Mouse (Mus musculus): Measurements from ENCODE around the gene Pth2r.

Gene Pth2r

DNA sequence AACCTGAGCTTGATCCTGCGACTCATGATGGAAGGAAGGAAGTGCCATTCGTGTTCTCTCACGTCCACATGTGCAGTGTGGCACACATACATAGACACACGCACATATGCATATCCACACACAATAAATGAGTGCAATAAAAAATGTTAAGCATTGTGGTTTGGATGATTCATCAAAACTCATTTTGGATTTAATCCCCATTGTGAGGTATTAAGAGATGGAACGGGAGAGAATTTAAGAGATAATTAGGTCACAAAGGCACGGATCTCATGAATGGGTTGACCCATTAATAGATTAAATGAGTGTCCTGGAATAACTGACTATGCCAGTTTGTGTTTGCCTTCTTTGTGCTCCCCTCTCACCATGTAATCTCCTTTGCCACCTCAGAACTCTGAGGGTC lies at the start of gene Pth2r:
Gene Pth2r, plus strand, starts transcription at position 301 of the 400 bp plus-strand sequence.
- DNase-seq: no peak

DNA sequence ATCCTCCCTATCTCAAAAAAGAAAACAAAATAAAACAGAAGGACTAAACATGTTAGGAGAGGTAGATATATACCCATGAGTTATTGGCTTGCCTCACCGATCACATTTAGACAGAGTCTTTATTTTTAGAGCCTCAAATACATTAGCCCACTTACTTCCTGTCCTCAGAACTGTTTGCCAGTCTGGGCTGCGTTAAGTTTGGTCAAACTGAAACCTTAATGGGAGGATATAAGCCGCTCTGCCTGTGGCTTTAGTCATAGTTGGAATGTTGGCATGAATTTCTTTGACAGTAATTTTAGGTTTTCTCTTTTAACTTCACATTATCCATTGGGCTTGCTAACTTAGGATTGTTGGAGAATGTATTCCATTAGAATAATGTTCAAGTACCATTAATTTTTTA lies 44.1 kb upstream of the Pth2r start:
- no peak for DNase-seq

DNA sequence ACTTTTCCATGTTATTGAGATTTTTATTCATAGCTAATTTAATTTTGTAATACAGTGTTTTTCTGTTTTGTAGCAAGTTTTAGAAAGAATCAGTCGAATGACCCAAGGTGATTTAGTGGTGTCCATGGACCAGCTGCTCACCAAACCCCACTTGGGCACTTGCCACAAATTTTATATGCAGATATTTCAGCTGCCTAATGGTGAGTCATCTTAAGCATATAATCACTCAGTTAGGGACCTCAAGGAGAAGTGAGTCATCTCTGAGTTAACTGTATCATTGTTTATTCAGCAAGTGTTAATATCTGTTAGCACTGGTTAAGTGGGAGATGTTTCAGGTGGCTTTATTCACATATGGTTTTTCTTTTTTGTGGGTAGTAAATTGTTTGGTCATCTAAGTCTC lies 36.2 kb upstream of the Pth2r start:
- no peak for DNase-seq

DNA sequence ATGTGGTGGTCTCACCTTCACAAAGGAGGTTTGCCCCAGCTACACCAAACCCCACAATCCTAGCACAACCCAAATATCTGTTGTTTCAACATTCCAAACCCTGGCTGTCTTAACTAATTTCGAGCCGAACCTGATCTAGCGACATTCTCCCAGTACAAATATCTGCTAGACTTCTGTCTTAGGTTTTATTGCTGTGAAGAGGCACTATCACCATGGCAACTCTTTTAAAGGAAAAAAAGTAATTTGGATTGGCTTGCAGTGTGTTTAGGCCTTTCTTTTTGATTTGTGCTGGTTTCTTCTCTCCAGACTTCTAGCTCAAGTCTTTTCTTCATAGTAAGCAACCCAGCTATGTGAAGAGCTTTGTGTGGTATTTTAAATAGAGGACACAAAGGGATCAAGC lies 1.4 kb upstream of the Pth2r start:
- no peak for DNase-seq

DNA sequence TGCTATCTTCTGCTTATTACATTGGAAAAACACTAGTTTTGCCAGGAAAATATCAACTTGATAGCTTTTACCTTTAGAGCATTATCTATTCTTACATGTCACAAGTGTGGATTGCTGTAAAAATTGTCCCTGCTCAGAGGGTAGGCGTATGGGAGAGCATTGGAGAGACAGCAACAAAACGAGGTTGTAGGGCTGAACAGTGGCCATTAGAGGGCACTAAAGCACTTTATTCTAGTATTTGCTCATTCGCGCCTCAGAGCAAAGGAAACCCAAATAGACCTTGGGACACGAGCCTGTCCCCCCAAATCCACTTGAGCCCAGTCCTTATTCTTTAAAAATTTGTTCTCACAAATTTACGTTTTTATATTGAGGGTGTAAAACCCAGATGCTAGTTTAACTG lies 910 bp downstream of the Pth2r start:
- DNase-seq: peak; percentile 46 to 72

DNA sequence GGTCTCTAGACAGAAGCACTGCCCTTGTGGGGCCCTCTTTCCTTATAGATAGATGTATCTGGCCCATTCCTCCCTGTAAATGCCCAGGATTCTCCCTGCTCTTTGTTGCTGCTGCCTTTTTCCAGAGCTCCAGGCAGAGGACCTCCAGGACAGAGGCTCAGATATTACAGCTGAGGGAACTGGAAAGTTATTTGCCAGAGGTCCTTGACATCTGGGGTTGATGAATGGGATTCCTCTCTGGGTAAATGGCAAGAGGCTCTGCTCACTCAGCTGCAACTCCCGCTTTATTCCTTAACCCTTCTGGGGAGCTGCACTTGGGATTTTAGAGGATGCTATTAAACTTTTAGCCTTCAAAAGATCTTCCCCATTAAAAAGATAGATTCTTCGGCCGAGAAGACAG lies 26.6 kb downstream of the Pth2r start:
- no peak for DNase-seq

DNA sequence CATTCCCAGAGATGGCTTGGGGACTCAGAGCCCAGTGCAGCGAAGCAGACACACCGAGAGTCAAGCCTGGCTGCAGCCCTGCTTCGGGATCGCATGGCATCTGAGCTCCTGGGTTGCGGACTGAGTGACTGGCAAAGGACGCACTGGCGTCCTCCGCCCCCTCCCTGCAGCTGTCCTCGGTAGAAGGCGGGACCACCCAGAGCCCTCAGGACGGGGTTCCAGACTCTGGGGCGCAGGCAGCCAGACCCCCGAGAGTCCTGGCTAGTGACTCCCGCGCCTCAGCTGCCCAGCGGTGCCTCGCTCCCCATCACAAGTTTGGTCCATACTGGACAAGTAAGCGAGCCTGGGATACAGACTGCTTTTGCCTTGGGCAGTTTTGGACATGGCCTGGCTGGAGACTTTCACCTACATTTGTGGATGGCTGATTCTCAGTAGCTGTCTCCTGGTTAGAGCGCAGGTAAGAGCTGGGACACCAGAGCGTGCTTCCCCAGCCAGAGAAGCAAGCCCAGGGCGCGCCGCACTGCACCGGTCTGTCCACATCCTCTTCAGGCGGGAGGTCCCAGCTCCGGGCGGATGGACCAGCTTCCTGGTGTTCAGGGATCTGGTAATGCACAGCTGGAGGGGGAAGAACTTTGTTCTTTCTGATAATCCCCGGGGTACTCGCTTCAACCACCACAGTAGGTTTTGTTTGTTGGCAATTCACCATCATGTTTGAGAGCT lies 29.5 kb downstream of the Pth2r start:
- no peak for DNase-seq

DNA sequence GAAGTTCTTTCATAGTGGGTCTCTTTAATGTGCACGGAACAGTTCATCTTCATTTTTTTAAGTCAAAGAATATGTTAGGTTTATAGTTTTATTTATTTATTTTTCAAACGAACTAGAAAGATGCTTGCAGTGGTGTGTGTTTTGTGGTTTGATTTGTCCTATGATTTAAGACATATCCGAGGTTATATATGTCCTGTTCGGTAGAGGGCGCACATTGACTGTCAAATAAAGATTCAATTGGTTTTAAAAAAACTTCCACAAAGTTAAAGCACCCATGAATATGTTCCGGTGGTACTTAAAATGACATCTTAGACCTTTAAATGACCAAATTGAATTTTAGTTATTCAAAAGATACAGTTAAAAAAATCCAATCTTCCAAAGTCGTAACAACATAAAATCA lies 30.3 kb downstream of the Pth2r start:
- peak; percentile 24 to 58 for DNase-seq

DNA sequence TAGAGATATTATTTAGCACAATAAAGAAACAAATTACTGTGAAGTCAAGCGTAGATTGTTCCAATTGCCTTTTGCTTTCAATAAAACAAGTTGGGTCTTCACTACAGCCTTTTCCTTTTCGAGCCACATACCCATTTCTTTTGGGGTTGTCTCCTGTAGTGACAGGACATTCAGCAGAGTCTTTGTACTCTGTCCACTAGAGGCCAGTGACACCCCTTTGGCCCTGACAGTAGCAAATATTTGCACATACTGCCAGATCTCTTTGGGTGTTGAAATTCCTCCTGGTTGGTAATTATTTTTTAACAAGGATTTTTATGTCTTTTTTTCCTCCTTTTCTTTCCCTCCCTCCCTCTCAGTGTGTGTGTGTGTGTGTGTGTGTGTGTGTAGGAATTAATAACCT lies 31.0 kb downstream of the Pth2r start:
- DNase-seq: peak in 1 of 2 experiments; percentile 10

DNA sequence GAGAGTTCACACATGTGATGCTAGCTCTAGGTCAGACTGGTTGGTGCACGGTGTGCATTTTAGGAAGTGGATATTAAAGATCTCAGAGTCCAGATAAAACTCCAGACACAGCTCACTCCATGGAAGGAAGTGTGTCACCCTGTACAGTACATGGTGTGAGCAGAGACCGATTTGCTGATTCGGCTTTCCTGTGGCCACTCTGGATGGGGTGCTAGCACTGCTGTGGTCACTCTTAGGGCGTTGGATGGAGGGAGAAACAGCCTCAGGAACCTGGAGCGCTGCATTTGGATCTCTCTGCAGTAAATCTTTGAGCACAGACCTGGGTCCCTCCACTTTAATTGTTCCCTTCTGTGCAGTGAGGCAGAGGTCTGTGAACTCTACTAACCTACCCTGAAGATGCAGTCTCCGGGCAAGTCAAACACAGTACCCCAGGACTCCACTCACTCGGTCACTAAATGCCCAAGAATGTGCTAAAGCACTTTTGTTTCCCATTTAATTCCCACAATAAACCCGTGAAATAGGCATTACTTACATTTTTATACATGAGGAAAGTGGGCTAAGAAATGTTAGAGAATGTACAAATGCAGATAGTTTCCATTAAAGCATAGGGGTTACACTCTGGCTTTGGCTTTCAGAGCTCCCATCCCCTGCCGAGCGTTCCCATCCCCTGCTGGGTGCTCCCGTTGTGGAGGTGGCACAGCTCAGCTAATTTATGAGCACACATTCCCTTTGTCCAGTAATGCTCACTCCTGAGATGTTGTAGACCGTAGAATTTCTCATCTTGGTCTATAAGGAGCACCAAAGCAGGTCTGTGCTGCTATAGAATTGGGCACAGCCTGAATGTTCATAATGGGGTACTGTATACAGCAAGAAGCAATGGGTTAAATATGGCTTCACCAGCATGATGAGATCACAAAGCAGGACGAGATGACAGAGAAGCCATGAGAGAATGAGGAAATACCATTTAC lies 32.5 kb downstream of the Pth2r start:
- DNase-seq: no peak

DNA sequence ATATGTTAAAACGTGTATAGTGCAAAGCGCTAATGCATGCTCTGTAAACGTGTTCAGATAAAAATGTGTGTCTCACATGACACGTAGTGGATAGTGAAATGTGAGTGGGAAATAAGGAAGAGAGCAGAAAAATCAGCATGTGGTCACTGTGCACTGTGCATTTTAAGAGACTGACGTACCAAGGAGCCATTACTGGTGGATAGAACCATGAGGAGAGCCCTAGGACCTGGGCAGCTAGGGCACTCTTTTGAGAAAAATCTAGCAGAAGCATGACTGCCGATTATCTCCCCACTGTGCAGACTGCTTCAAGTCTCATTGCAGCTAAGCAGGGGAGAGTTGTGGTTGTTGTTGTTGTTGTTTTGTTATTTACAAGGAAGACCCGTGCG lies 33.2 kb downstream of the Pth2r start:
- no peak for DNase-seq

DNA sequence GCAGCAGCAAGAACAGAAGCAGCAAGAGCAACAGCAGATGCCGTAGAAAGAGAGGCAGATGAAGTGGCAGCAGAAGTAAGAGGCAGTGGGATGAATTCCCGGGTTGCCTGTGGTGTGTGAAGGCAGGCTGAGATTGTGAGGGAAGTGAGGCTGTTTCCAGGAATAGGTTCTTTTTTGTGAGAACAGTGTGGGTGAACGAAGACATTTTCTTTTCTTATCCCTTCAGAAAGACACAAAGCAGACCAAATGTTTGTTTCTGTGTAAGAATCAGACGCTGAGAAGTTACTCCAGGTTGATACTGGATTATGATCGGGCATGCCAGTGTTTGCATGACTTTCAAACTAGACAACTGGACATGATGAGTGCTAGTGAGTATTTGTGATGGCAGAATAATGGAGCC lies 52.2 kb downstream of the Pth2r start:
- DNase-seq: no peak

DNA sequence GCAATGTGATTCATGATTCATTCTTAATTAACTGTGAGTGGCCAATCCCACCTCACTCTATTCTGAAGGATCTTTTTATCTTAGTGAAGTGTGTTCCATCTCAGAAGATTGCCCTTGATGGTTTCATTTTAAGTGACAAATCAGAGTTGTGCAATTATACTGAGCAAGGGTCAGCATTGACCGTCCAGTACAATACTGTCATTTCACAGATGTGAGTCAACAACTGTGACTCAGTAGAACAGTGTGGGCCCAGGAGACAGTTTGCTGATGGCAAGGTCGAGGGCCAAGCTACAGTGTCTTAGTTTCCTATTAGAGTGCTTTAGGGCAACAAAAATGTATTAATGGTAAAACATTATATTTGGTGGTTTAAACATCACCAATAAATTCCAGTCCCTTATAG lies 55.9 kb downstream of the Pth2r start:
- no peak for DNase-seq

DNA sequence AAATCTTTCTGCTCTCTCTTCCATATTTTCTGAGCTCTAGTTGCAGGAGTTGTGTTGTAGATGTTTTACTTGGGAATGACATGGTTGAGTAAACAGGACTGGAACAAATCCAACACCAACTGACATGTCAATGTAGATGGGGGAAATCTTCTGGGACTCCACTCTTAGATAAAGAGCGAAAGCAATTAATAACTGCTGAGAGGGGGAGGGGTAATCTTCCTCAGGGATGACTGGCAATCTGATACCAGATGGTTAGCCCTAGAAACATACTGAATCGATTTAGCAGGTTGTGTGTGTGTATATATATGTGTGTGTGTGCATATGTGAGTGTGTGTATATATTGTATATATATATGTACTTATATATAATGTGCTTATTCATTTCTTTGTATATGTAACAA lies 58.4 kb downstream of the Pth2r start:
- DNase-seq: no peak

DNA sequence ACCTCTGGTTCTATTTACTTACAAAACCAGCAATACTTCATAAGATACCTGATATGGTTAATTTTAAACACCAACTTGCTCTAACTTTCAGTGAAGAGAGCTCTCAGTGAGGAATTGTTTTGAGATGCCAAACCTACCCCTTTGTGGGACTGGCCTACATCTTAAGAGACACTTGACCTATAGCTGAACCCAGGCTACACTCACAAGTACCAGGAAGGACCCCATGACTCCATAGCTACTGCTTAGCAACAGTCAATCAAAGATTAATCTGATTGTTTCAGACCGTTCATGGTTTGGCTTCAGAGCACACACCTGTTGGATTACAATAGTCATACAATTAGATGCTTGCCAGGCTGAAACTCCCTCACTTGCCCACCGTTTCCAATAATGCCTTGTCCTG lies 71.1 kb downstream of the Pth2r start:
- DNase-seq: no peak

DNA sequence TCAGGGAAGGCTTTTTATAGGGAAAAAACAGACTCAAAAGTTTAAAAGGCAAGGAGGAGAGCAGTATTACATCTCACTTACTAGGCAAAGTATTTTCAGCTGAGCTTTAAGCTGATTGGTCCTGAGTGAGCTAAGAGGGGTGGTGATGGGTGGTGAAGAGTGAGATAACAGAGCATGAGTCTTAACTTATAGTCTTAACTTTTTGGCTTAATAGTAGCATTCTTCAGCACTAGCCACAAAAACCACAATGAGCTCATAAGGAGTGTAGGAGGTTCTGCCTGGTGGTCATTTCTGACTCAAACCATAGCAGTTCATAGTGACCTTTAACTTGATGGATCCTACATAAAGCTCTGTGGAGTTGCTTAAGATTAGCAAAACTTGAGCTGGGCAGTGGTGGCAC lies 72.3 kb downstream of the Pth2r start:
- no peak for DNase-seq

DNA sequence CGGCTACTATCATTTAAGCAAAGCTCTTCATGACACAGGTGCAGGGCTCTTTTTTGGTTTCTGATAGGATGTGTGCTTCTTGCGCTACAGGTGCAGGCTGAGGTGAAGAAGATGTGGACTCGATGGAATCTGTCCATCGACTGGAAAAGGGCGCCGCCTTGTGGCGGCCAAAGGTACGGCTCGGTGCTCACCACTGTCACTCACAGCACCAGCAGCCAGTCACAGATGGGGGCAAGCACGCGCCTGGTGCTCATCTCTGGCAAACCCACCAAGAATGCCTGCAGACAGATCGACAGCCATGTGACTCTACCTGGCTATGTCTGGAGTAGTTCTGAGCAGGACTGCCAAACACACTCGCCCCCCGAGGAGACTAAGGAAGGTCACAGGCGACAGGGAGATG lies 106.5 kb downstream of the Pth2r start:
- peak in 1 of 2 experiments; percentile 52 for DNase-seq

DNA sequence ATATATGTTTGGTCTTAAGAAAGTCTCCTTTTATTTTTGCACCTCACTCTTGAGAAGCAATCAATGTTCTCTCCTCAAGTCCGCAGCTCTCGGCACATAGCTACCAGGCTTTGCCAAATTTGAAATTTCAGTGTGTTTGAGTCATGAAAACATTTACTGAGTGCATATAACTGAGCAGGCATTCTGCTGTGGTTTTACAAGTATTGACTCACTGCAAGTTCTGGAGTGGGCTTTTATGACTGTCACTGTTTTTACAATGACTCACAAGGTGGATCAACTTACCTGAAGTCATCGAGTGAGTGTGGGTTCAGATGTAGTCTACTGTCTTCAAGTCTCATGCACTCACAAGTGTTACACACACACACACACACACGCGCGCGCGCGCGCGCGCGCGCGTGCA lies 107.8 kb downstream of the Pth2r start:
- DNase-seq: no peak

DNA sequence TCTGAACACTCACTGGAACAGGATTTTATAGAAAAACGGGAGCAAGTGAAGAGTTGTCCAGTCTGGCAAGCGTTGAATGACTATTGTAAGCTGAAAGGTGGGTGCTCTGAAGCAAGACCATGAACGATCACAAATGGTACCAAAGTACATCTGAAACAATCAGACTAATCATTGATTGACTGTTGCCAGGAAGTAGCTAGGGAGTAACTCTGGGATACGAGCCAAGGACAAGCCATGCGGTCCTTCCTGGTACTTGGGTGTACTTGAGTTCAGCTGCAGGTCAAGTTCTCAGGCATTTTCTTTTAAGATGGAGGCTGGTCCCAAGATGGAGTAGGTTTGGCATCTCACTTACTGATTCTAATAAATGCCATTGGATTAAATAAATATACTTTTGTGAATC lies 125.6 kb downstream of the Pth2r start:
- DNase-seq: peak in 1 of 2 experiments; percentile 50

DNA sequence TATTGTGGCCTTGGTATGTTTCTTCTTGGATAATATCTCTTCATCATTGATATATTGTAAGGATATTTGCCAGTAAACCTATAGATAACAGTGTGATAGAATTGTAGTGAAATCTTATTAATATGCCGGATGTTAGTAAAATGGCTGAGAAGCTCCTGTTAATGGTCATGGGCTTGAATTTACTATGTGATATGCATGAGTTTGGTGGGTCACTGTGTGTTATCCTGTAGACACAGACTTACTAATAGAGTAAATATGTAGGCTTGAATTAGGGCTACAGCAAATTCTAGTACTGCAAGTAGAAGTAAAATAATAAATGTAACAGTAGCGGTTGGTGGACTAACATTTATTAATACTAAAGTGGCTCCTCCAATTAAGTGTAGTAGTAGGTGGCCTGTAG lies 139.1 kb downstream of the Pth2r start:
- DNase-seq: peak in 1 of 2 experiments; percentile 3

DNA sequence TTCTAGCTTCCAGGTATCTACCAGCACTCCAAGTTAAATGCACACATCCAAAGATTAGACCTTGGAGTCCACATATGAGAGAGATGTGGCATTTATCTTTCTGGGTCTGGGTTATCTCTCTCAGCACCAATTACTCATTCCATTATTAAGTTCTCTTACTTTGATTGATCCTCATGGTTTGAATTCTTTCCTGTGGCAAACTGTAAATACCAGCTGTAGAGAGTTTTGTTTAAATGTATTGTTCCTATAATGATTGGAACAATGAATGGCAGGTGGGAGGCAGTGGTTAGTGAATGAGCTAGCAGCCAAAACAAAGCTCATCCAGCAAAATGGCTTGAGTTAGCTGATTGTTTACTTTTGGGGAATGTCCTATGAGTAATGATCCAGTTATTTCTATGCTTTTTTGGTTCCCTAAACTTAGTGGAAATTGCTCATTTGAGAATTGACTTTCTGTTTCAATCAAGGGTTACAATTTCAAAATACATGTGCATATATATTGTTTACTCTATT lies 140.7 kb downstream of the Pth2r start:
- no peak for DNase-seq

All from kidney, postnatal 36 days (tissue).